ENCODE assay signal across 22 mouse cellular contexts in the genomic region with DNA sequence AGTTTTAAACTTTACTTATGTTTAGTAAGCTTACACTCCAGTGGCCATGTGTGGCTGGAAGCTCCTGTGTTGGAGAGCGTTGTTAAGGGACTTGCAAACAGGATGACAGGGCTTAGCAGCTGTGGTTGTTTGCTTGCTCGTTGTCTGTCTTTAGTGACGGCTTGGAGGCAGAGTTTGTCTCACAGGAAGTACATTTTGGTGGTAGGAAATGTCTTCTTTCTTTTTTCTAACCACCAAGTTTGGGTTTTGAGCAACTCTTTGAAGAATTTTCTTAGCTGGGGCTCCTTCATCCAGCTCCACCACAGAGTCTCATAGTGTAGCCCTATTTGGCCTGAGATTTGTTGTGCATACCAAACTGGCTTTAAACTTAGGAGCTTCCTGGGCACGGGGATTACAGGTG. TPM values are rescaled to one million over a fixed set of nuclear protein-coding genes. Genes with fewer than 3 reads are reported as not detected.
DNase-seq lines count a peak whose midpoint lies in the region; ATAC-seq and TF ChIP-seq lines count a peak whose summit lies in the region.
"Had no signal": no experiment of that assay in that cellular context is flagged by ENCODE, and none has a peak within 500 bp of the region (broad histone marks: within the 10 kb centered on the region; RNA-seq: fewer than 3 reads in every experiment).

No protein-coding gene starts in this region.

- H3K36me3 ChIP-seq in forebrain, embryonic 10.5 days (replicated peaks): peaks cover 99% of the 10 kb centered on the region
- peaks cover 79% of the 10 kb centered on the region for H3K36me3 ChIP-seq in forebrain, postnatal 0 days (ENCODE audit: insufficient read depth)
- H3K36me3 ChIP-seq in thymus, adult 2 months (ENCODE audit: control insufficient read depth, insufficient read depth, low read length): peaks cover 56% of the 10 kb centered on the region
- peaks cover 26% of the 10 kb centered on the region; the same call in 1 of the 2 replicates for H3K36me3 ChIP-seq in intestine, embryonic 16.5 days (ENCODE audit: control insufficient read depth, insufficient read depth, low read length)
- H3K36me3 ChIP-seq in hindbrain, postnatal 0 days (ENCODE audit: insufficient read depth, low read length): peaks cover 60% of the 10 kb centered on the region
- peaks cover 68% of the 10 kb centered on the region for H3K36me3 ChIP-seq in forebrain, embryonic 15.5 days

- TF ChIP-seq POLR2A in thymus, adult 2 months (IDR thresholded peaks at IDR 0.05; ENCODE audit: control insufficient read depth, extremely low read depth, insufficient read depth, low read length, poor library complexity): no peak

- ATAC-seq in forebrain, postnatal 0 days: no peak
- ATAC-seq in intestine, embryonic 16.5 days: no peak
- ATAC-seq in hindbrain, postnatal 0 days: no peak
- no peak for ATAC-seq in forebrain, embryonic 15.5 days (replicated peaks)
- ATAC-seq: forebrain, embryonic 16.5 days had no signal

- H3K4me2 ChIP-seq in forebrain, postnatal 0 days (ENCODE audit: low read depth): no peak overlapping the region
- H3K4me2 ChIP-seq in intestine, embryonic 16.5 days (ENCODE audit: low read depth, low read length): no peak overlapping the region
- no peak overlapping the region for H3K4me2 ChIP-seq in hindbrain, postnatal 0 days (ENCODE audit: low read depth, low read length)
- no peak overlapping the region for H3K4me2 ChIP-seq in forebrain, embryonic 15.5 days (replicated peaks)
- H3K4me2 ChIP-seq: hindbrain, embryonic 14.5 days; limb, embryonic 12.5 days; midbrain, embryonic 12.5 days had no signal

- 92% methylated on average over 4 of the region's 4 CpGs for WGBS in forebrain, embryonic 10.5 days
- 88% methylated on average over 4 of the region's 4 CpGs for WGBS in forebrain, postnatal 0 days
- WGBS in thymus, adult 2 months: 6% methylated on average over 4 of the region's 4 CpGs
- WGBS in intestine, embryonic 16.5 days: 81% methylated on average over 4 of the region's 4 CpGs
- 88% methylated on average over 4 of the region's 4 CpGs for WGBS in hindbrain, postnatal 0 days
- 88% methylated on average over 4 of the region's 4 CpGs for WGBS in forebrain, embryonic 15.5 days

- 0 out of 2 replicates have a peak, but pooled peaks cover 3% of the 10 kb centered on the region for H3K4me1 ChIP-seq in forebrain, embryonic 10.5 days
- no peaks in the 10 kb centered on the region for H3K4me1 ChIP-seq in forebrain, postnatal 0 days (ENCODE audit: insufficient read depth)
- peaks cover 25% of the 10 kb centered on the region for H3K4me1 ChIP-seq in thymus, adult 2 months (replicated peaks; ENCODE audit: control insufficient read depth, insufficient read depth, low read length)
- no peaks in the 10 kb centered on the region for H3K4me1 ChIP-seq in intestine, embryonic 16.5 days (ENCODE audit: control insufficient read depth, insufficient read depth, low read length)
- no peaks in the 10 kb centered on the region for H3K4me1 ChIP-seq in hindbrain, postnatal 0 days (ENCODE audit: insufficient read depth, low read length)
- no peaks in the 10 kb centered on the region for H3K4me1 ChIP-seq in forebrain, embryonic 15.5 days
- H3K4me1 ChIP-seq: limb, embryonic 12.5 days; midbrain, embryonic 12.5 days had no signal

- H3K27me3 ChIP-seq in forebrain, embryonic 10.5 days (ENCODE audit: poor library complexity, severe bottlenecking): peaks cover 85% of the 10 kb centered on the region
- no peaks in the 10 kb centered on the region for H3K27me3 ChIP-seq in forebrain, postnatal 0 days (ENCODE audit: insufficient read depth, low read length)
- H3K27me3 ChIP-seq in thymus, adult 2 months (ENCODE audit: control insufficient read depth, insufficient read depth, low read length): no peaks in the 10 kb centered on the region
- H3K27me3 ChIP-seq in intestine, embryonic 16.5 days (replicated peaks; ENCODE audit: control insufficient read depth, insufficient read depth, low read length): no peaks in the 10 kb centered on the region
- H3K27me3 ChIP-seq in hindbrain, postnatal 0 days (ENCODE audit: insufficient read depth, low read length): no peaks in the 10 kb centered on the region
- no peaks in the 10 kb centered on the region for H3K27me3 ChIP-seq in forebrain, embryonic 15.5 days
- H3K27me3 ChIP-seq: limb, embryonic 12.5 days had no signal

- peaks cover 8% of the 10 kb centered on the region; the same call in 1 of the 2 replicates for H3K9me3 ChIP-seq in forebrain, embryonic 10.5 days
- no peaks in the 10 kb centered on the region for H3K9me3 ChIP-seq in forebrain, postnatal 0 days (ENCODE audit: low read length)
- H3K9me3 ChIP-seq in intestine, embryonic 16.5 days (ENCODE audit: control insufficient read depth, low read length): no peaks in the 10 kb centered on the region
- no peaks in the 10 kb centered on the region for H3K9me3 ChIP-seq in hindbrain, postnatal 0 days (ENCODE audit: low read length)
- no peaks in the 10 kb centered on the region for H3K9me3 ChIP-seq in forebrain, embryonic 15.5 days
- H3K9me3 ChIP-seq: limb, embryonic 12.5 days; midbrain, embryonic 12.5 days had no signal

- no peak overlapping the region for H3K27ac ChIP-seq in forebrain, embryonic 10.5 days
- H3K27ac ChIP-seq in forebrain, postnatal 0 days (ENCODE audit: low read depth, low read length): no peak overlapping the region
- H3K27ac ChIP-seq in thymus, adult 2 months (ENCODE audit: control insufficient read depth, insufficient read depth, low read length): peak overlapping the region; percentile 90
- H3K27ac ChIP-seq in intestine, embryonic 16.5 days (ENCODE audit: low read length): no peak overlapping the region
- no peak overlapping the region for H3K27ac ChIP-seq in hindbrain, postnatal 0 days
- H3K27ac ChIP-seq in forebrain, embryonic 15.5 days (replicated peaks): no peak overlapping the region
- H3K27ac ChIP-seq: heart, adult 2 months; hindbrain, embryonic 14.5 days; limb, embryonic 12.5 days; liver, embryonic 14.5 days; midbrain, embryonic 12.5 days had no signal

- no peak for TF ChIP-seq CTCF in forebrain, postnatal 0 days (IDR thresholded peaks at IDR 0.05; ENCODE audit: low read depth)
- no peak for TF ChIP-seq CTCF in thymus, adult 2 months (IDR thresholded peaks at IDR 0.05; ENCODE audit: borderline replicate concordance, control insufficient read depth, extremely low read depth, insufficient read depth, low read length, poor library complexity)
- TF ChIP-seq CTCF in hindbrain, postnatal 0 days (IDR thresholded peaks at IDR 0.05; ENCODE audit: low read depth): no peak

- H3K4me3 ChIP-seq in forebrain, embryonic 10.5 days: no peak overlapping the region
- no peak overlapping the region for H3K4me3 ChIP-seq in forebrain, postnatal 0 days (ENCODE audit: low read depth, low read length)
- H3K4me3 ChIP-seq in thymus, adult 2 months (ENCODE audit: control insufficient read depth, insufficient read depth, low read length): no peak overlapping the region
- no peak overlapping the region for H3K4me3 ChIP-seq in intestine, embryonic 16.5 days (ENCODE audit: low read length)
- H3K4me3 ChIP-seq in hindbrain, postnatal 0 days (ENCODE audit: low read length): no peak overlapping the region
- H3K4me3 ChIP-seq in forebrain, embryonic 15.5 days: no peak overlapping the region
- H3K4me3 ChIP-seq: heart, adult 2 months; limb, embryonic 12.5 days; midbrain, embryonic 12.5 days; myocyte had no signal

- peak; percentile 9 for DNase-seq in forebrain, embryonic 10.5 days (ENCODE audit: extremely low spot score, low spot score)
- DNase-seq in forebrain, postnatal 0 days: no peak
- DNase-seq in CD4-positive helper T cell, adult 2 months (ENCODE audit: low read depth, low spot score): peak; percentile 90
- DNase-seq in induced T-regulatory cell, adult 2 months (ENCODE audit: low read depth): peak; percentile 89
- peak; percentile 35 for DNase-seq in thymus, adult 2 months
- no peak for DNase-seq in hindbrain, postnatal 0 days (ENCODE audit: low spot score)
- DNase-seq: cerebellum, postnatal 14 days; kidney, adult 2 months; kidney, postnatal 25 days; lung, postnatal 10 days had no signal

- H3K9ac ChIP-seq in forebrain, postnatal 0 days: no peak overlapping the region
- H3K9ac ChIP-seq in intestine, embryonic 16.5 days (ENCODE audit: low read depth, low read length): no peak overlapping the region
- H3K9ac ChIP-seq in hindbrain, postnatal 0 days (replicated peaks; ENCODE audit: low read length): no peak overlapping the region
- no peak overlapping the region for H3K9ac ChIP-seq in forebrain, embryonic 15.5 days (replicated peaks)
- H3K9ac ChIP-seq: hindbrain, embryonic 14.5 days; limb, embryonic 12.5 days; liver, embryonic 14.5 days; midbrain, embryonic 12.5 days had no signal

RNA-seq across cellular contexts. Expression of gene Clta, which starts 18.1 kb away (rescaled TPM):
- 176 and 179 TPM in 2 replicates for polyA plus RNA-seq in forebrain, embryonic 10.5 days (2016; fragmentation: Nextera tagmentation; extraction: Ambion mirVana)
- total RNA-seq in forebrain, postnatal 0 days (2014; rRNA removed): 579 and 718 TPM in 2 replicates
- polyA plus RNA-seq in forebrain, postnatal 0 days (2015; fragmentation: Nextera tagmentation; extraction: Ambion mirVana): 377 and 380 TPM in 2 replicates
- 184 and 193 TPM in 2 replicates for polyA plus RNA-seq in thymus, adult 2 months (2012; rRNA removed)
- polyA plus RNA-seq in intestine, embryonic 16.5 days (2015; fragmentation: Nextera tagmentation; extraction: Ambion mirVana): 241 and 256 TPM in 2 replicates
- 366 and 404 TPM in 2 replicates for total RNA-seq in hindbrain, postnatal 0 days (2014; rRNA removed)
- polyA plus RNA-seq in hindbrain, postnatal 0 days (2015; fragmentation: Nextera tagmentation; extraction: Ambion mirVana): 379 and 380 TPM in 2 replicates
- polyA plus RNA-seq in forebrain, embryonic 15.5 days (2015; fragmentation: Nextera tagmentation; extraction: Ambion mirVana): 309 and 310 TPM in 2 replicates

RNA-seq across cellular contexts. Expression of gene Ccin, which starts 39.0 kb away (rescaled TPM):
- polyA plus RNA-seq in forebrain, embryonic 10.5 days (2016; fragmentation: Nextera tagmentation; extraction: Ambion mirVana): not detected in 2 replicates
- 0.19 and 0.46 TPM in 2 replicates for total RNA-seq in forebrain, postnatal 0 days (2014; rRNA removed)
- 0.08 TPM in 1 of 2 replicates, not detected in the other for polyA plus RNA-seq in forebrain, postnatal 0 days (2015; fragmentation: Nextera tagmentation; extraction: Ambion mirVana)
- polyA plus RNA-seq in thymus, adult 2 months (2012; rRNA removed): 0.11 and 0.32 TPM in 2 replicates
- polyA plus RNA-seq in intestine, embryonic 16.5 days (2015; fragmentation: Nextera tagmentation; extraction: Ambion mirVana): not detected in 2 replicates
- total RNA-seq in hindbrain, postnatal 0 days (2014; rRNA removed): 0.29 TPM in 1 of 2 replicates, not detected in the other
- not detected in 2 replicates for polyA plus RNA-seq in hindbrain, postnatal 0 days (2015; fragmentation: Nextera tagmentation; extraction: Ambion mirVana)
- polyA plus RNA-seq in forebrain, embryonic 15.5 days (2015; fragmentation: Nextera tagmentation; extraction: Ambion mirVana): not detected in 2 replicates
- total RNA-seq: gastrocnemius, adult 8-10 months; heart, adult 2 months had no signal
- polyA plus RNA-seq: forebrain, embryonic 16.5 days; heart, embryonic 16.5 days; limb, embryonic 12.5 days; midbrain, embryonic 12.5 days; stomach, embryonic 16.5 days had no signal

Comparison
In these comparisons a context has a peak if more than half of its experiments do, and no peak if none do; other contexts are left out.
1. DNase-seq: peak in forebrain, embryonic 10.5 days (single experiment), CD4-positive helper T cell, adult 2 months (single experiment), induced T-regulatory cell, adult 2 months (single experiment) and thymus, adult 2 months (single experiment); none in forebrain, postnatal 0 days (single experiment) and hindbrain, postnatal 0 days (single experiment).